Mouse (Mus musculus): ENCODE data around the gene Dscam. TPM values are rescaled to one million over a fixed set of nuclear protein-coding genes. Genes with fewer than 3 reads are reported as not detected.

Gene Dscam
- polyA plus RNA-seq, 2 experiments from 2014 or later = 0.25 to 0.55 TPM

- no peak for ATAC-seq
Observed at GRCm38 (mm10) chr16:96716633-96717032, 453.9 kb downstream of the Dscam start.

GRCm38 (mm10) chr16:96711935-96712334 is 458.6 kb downstream of the Dscam start:
- no peak for ATAC-seq

GRCm38 (mm10) chr16:96700551-96700950 is 470.0 kb downstream of the Dscam start:
- no peak for ATAC-seq

GRCm38 (mm10) chr16:96695882-96696281 is 474.7 kb downstream of the Dscam start:
- ATAC-seq = no peak

GRCm38 (mm10) chr16:96691576-96691975 is 479.0 kb downstream of the Dscam start:
- ATAC-seq = no peak

GRCm38 (mm10) chr16:96690052-96690451 is 480.5 kb downstream of the Dscam start:
- no peak for ATAC-seq

- no peak for ATAC-seq
Observed at GRCm38 (mm10) chr16:96689419-96689818, 481.1 kb downstream of the Dscam start.

- ATAC-seq = no peak
Observed at GRCm38 (mm10) chr16:96685065-96685464, 485.5 kb downstream of the Dscam start.

GRCm38 (mm10) chr16:96684581-96684980 is 486.0 kb downstream of the Dscam start:
- no peak for ATAC-seq

- no peak for ATAC-seq
Observed at GRCm38 (mm10) chr16:96682289-96682972, 488.1 kb downstream of the Dscam start.

- ATAC-seq = no peak
Observed at GRCm38 (mm10) chr16:96679981-96680380, 490.6 kb downstream of the Dscam start.

- no peak for ATAC-seq
Observed at GRCm38 (mm10) chr16:96677471-96677870, 493.1 kb downstream of the Dscam start.

- no peak for ATAC-seq
Observed at GRCm38 (mm10) chr16:96676663-96677062, 493.9 kb downstream of the Dscam start.

GRCm38 (mm10) chr16:96673191-96673847 is 497.2 kb downstream of the Dscam start:
- no peak for ATAC-seq

- no peak for ATAC-seq
Observed at GRCm38 (mm10) chr16:96671603-96672374, 498.8 kb downstream of the Dscam start.

- ATAC-seq = no peak
Observed at GRCm38 (mm10) chr16:96669706-96670105, 500.8 kb downstream of the Dscam start.

GRCm38 (mm10) chr16:96668478-96668877 is 502.1 kb downstream of the Dscam start:
- no peak for ATAC-seq

- no peak for ATAC-seq
Observed at GRCm38 (mm10) chr16:96661073-96661472, 509.5 kb downstream of the Dscam start.

- no peak for ATAC-seq
Observed at GRCm38 (mm10) chr16:96659275-96659674, 511.3 kb downstream of the Dscam start.

- ATAC-seq = no peak
Observed at GRCm38 (mm10) chr16:96655548-96655947, 515.0 kb downstream of the Dscam start.

GRCm38 (mm10) chr16:96654054-96654453 is 516.5 kb downstream of the Dscam start:
- no peak for ATAC-seq

- ATAC-seq = no peak
Observed at GRCm38 (mm10) chr16:96651444-96651843, 519.1 kb downstream of the Dscam start.

GRCm38 (mm10) chr16:96640101-96640500 is 530.5 kb downstream of the Dscam start:
- ATAC-seq = no peak

- no peak for ATAC-seq
Observed at GRCm38 (mm10) chr16:96635916-96636315, 534.6 kb downstream of the Dscam start.
